Mouse (Mus musculus) gastrocnemius, postnatal 10 days (tissue): ENCODE data around the gene Ndufc2. TPM values are rescaled to one million over a fixed set of nuclear protein-coding genes. Genes with fewer than 3 reads are reported as not detected.

ENCODE experiments used
- DNase-seq: peaks from one replicate; pipeline ENCODE4 v3.0.0; 2021; ENCODE audit warnings: mixed read lengths
- total RNA-seq, 2 experiments: library from RNA; stranded (reverse); gene quantifications; 2 replicates each; pipeline ENCODE4 v1.2.3; 2021

The Ndufc2 gene
- total RNA-seq, 2 experiments from 2014 or later, result 280 to 319 TPM

GRCm38 (mm10) chr7:97387561-97388147, 12.1 kb upstream of the Ndufc2 start:
- DNase-seq, result no peak

DNA sequence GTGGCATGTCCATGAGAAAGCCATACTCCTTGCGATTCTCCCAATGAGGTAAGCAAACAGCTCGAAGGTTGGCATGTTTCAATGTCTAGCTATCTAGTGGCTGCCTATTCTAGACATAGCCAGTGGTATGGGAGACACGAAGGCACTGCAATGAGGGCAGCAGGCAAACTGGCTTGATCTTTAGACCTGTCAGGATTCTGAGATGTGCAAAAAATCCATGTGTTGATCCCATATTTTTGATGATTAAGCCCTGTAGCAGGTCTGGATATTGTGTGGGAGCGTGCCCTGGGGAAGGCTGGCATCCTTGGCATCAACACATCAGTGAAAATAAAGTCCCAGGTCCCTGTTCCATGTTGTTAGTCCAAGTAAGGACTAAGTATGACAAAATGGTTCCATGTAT, 11.3 kb upstream of the Ndufc2 start:
- DNase-seq, result no peak

GRCm38 (mm10) chr7:97391293-97392078, 8.3 kb upstream of the Ndufc2 start:
- DNase-seq, result no peak

DNA sequence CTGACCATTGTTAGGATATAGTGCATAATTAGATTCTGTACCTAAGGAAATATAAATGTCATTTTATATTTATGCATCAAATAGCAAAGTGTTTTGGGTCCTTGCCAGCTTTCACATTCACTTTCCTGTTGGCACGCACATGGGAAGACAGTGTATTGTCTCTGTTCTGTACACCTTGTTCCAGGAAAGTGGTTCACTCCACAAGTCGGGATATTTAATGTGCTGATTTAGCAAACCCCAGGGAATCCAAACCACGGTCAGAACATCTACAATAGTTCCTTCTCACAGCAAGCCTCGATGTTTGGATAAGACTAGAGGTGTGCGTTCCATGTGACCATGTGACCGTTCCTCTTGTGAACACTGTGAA, 7.7 kb upstream of the Ndufc2 start:
- no peak for DNase-seq

- DNase-seq, result no peak
Observed at GRCm38 (mm10) chr7:97394375-97394774, 5.4 kb upstream of the Ndufc2 start.

DNA sequence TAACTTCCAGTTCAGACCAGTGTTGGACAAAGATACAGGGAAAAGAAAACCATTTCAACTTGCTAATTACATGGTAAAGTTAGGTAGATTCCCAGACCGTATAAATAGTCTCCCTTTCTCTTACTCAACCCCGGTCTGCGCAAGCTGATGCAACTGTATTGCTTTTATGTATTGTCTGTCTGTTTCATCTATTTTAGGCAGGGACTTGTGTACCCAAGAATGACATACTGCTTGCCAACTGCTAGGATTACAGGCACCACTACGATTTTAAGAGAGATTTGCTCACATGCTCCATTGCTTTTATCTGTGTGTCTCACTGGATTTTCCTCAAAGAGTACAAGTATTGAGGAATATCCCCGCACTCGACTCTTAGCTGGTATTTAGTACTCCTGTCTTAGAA, 860 bp upstream of the Ndufc2 start:
- DNase-seq, result no peak

DNA sequence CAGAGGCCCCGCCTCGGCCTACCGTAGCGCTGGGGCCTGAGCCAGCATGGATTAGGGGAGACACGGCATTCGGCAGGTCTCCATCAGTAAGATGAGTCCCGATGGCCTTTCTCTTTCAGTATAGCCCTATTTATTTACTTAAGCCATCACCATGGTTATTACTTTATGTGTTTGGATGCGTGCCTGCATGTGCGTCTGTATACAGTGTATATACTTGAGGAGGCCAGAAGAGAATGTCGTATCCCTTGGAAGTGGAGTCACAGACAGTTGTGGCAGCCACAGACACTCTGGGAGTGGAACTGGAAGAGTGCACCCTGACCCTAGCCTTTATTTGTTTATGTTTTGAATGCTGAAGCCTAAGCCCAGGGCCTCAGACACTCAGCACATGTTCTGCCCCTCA, 7.3 kb downstream of the Ndufc2 start:
- no peak for DNase-seq

DNA sequence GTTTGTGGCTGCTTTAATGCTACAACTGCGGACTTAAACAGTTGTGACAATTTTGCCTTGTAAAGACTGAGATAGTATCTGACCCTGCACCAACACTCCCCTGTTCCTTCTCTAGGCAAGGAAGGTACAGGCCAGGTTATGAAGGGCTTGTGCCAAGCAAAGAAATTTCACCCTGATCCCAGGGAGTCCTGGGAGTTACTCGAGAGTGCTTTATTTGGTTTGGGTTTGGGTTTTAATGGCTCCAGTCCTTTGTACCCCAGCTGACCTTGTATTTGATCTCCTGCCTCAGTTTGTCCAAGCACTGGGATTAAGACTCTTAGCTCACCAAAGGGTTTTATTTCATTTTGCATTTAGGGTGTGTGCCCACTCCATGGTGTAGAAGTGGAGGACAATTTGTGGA, 11.3 kb downstream of the Ndufc2 start:
- DNase-seq, result no peak

DNA sequence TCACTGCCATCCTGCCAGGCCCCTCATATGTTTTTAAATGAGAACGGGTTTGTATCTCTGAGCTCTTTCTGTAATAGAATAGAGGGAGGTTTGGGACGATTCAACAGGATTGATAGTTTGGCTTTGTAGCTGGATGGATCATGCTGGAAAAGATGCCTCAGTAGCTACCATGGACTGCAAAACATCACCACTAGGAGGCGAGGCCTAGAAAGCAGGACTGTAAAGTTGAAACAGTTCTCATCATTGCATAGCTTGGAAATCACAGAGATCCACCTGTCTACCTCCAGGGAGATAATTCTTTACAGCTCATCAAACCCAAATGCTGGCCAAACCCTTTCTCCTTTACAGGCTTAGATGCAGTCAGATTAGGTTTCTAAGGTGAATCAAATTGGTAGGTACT, 11.8 kb downstream of the Ndufc2 start:
- no peak for DNase-seq

- DNase-seq, result no peak
Observed at GRCm38 (mm10) chr7:97413981-97414380, 14.2 kb downstream of the Ndufc2 start.

- no peak for DNase-seq
Observed at GRCm38 (mm10) chr7:97414426-97414825, 14.6 kb downstream of the Ndufc2 start.

DNA sequence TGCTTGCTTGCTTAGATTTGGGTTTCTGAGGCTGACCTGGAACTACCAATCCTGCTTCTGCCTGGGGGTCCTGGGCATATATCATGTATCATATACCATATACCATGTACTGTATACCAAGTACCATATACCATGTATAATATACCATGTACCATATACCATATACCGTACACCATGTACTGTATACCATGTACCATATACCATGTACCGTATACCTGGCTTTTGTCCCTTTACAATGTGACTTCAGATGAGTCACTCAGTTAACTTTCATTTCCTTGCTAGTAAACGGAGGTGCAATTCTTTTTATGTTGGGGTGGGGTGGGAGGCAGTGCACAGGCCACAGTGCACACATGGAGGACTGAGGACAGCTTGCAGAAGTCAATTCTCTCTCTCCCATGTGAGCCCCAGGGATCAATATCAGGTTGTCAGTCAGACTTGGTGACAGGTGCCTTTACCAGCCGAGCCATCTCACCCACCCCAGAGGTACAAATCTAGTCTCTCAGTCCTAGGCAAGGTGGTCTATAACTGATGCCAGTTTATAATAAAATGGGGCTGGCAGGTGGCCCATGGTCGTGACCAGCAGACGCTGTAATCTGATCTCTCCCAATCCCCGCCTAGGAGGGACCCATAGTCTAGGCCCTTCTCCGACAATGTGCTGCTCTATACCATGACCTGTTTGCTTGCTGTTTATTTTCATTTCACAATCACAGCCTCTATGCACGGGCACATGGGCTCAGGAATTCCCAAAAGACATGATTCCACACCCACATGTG, 15.3 kb downstream of the Ndufc2 start:
- no peak for DNase-seq

DNA sequence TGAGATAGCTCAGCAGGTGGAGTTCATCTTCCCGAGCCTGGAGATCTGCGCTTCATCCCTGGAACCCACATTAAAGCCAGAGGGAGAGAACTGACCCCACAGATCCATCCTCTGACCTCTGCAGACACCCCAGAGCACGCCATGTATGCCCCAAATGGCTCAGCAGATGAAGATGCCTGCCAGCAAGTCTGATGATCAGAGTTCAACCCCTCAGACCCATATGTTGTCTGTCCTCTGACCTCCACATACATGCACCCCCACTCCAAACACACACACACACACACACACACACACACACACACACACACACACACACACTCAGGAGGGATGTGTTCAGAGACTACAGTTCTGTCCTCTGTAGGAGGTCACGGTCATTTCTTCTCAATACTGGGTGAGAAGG, 16.7 kb downstream of the Ndufc2 start:
- DNase-seq, result no peak

GRCm38 (mm10) chr7:97416906-97417777, 17.3 kb downstream of the Ndufc2 start, which contains the start of gene Thrsp:
Thrsp (minus strand) TSS chr7:97417730.
- peak; percentile 68 for DNase-seq

- DNase-seq, result peak; percentile 57
Observed at GRCm38 (mm10) chr7:97418717-97419116, 18.9 kb downstream of the Ndufc2 start.

GRCm38 (mm10) chr7:97419163-97419562, 19.4 kb downstream of the Ndufc2 start:
- DNase-seq, result no peak

GRCm38 (mm10) chr7:97420406-97420805, 20.6 kb downstream of the Ndufc2 start:
- peak; percentile 32 for DNase-seq

DNA sequence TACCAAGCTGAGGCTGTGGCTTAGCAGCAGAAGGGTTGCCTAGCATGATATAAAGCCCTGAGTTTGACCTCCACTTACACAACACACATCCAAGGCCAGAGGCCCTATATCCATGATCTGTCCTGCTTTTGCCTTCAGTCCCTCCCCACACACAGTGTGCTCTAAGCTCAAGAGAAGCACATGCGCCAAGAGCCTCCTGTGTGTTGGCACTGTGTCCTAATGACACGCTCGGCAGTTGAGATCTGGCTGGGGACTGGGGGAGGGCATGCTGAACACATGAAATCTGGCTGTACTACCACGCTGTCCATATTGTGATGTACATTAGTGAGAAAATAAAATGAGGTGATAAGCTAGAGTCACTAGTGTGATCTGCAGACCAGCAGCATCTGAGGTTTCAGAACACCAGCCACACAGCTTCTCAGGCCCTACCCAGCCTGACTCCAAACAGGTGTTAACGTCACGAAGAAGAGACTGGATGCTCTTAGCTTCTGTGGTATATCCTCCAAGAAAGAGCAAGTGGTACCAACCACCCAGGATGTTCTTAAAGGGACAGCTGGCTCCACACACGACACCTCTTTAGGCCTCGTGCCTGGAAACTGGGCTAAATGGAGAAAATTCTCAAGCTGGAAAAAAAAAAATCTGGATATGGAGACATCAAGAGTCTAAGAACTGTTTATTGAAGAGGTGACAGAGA, 21.3 kb downstream of the Ndufc2 start:
- DNase-seq, result peak; percentile 34

GRCm38 (mm10) chr7:97423754-97424153, 24.0 kb downstream of the Ndufc2 start:
- DNase-seq, result no peak

GRCm38 (mm10) chr7:97424621-97425245, 24.9 kb downstream of the Ndufc2 start:
- peak; percentile 98 for DNase-seq

DNA sequence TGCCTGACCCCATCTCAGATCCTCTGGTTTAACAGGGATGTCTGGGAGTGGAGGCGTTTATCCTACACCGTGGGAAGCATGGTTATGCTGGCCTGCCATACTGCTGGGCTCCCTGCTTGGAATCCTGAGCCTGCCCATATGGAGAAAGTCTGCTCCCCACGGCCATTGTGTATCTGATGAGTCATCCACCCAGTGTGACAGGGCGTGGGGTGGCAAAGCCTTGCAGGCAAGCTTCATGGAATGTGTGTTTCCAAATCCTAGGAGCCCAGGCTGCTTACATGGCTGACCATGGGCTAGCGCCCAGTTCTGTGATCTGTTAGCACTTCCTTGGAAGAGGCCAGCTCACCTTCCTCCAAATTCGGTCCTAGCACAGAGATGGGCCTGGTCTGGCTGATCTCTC, 26.8 kb downstream of the Ndufc2 start:
- DNase-seq, result no peak
